Mouse (Mus musculus) liver, embryonic 16.5 days (tissue): ENCODE measurements around the gene Pptc7. TPM values are rescaled to one million over a fixed set of nuclear protein-coding genes. Genes with fewer than 3 reads are reported as not detected.
"Not testable (repeated sequence)": the region's sequence is repeated elsewhere in the genome, so short reads cannot be mapped to it uniquely, and the experiment has no call there.

Experiments used
- ATAC-seq: fragments of 200-750 bp; cut with Nextera tagmentation; 2 replicates; pipeline ENCODE4 v1.8.0; 2017; ENCODE audit warnings: low read depth, mild to moderate bottlenecking, moderate number of reproducible peaks, moderate library complexity
- H3K27ac ChIP-seq: fragments of 300-500 bp; sonication (generic); 2 replicates; pipeline ENCODE4 v1.5.1; 2014; ENCODE audit warnings: mild to moderate bottlenecking, low read length
- H3K27me3 ChIP-seq: fragments of 300-500 bp; sonication (generic); 2 replicates; pipeline ENCODE4 v1.6.1; 2014; ENCODE audit warnings: low read depth, low read length, mixed read lengths; ENCODE audit not compliant: control insufficient read depth, insufficient read depth
- H3K36me3 ChIP-seq: fragments of 300-500 bp; sonication (generic); 2 replicates; pipeline ENCODE4 v1.6.1; 2014; ENCODE audit warnings: mild to moderate bottlenecking; ENCODE audit not compliant: control insufficient read depth, insufficient read depth
- H3K4me1 ChIP-seq: fragments of 300-500 bp; sonication (generic); 2 replicates; pipeline ENCODE4 v1.6.1; 2014; ENCODE audit warnings: low read depth, low read length, mixed read lengths; ENCODE audit not compliant: control insufficient read depth
- H3K4me2 ChIP-seq: fragments of 300-500 bp; sonication (generic); 2 replicates; pipeline ENCODE4 v1.6.1; 2014; ENCODE audit warnings: low read depth, low read length, mixed read lengths
- H3K4me3 ChIP-seq: fragments of 300-500 bp; sonication (generic); 2 replicates; pipeline ENCODE4 v1.5.1; 2014; ENCODE audit warnings: low read depth, mild to moderate bottlenecking, low read length
- H3K9ac ChIP-seq: fragments of 300-500 bp; sonication (generic); 2 replicates; pipeline ENCODE4 v1.6.1; 2014; ENCODE audit warnings: low read depth, low read length
- H3K9me3 ChIP-seq: fragments of 300-500 bp; sonication (generic); replicated peaks from 2 replicates; pipeline ENCODE4 v1.6.1; 2016; ENCODE audit warnings: low read length; ENCODE audit not compliant: control insufficient read depth
- WGBS: fragments of 180-500 bp; shearing (Covaris S2); extraction: QIAGEN DNeasy Blood & Tissue Kit; methylation state at CpG from one replicate; pipeline ENCODE4 v1.1.7; 2014; ENCODE audit not compliant: insufficient replicate concordance; 5-methylcytosine and 5-hydroxymethylcytosine counted together
- polyA plus RNA-seq: library from polyadenylated mRNA; unstranded; fragments of >200 nt; fragmentation: Nextera tagmentation; extraction: Ambion mirVana; gene quantifications from 2 replicates; pipeline ENCODE4 v1.2.1, GENCODE M21; 2015

Gene Pptc7
- polyA plus RNA-seq, 1 experiment from 2014 or later, result 4.1 TPM

DNA sequence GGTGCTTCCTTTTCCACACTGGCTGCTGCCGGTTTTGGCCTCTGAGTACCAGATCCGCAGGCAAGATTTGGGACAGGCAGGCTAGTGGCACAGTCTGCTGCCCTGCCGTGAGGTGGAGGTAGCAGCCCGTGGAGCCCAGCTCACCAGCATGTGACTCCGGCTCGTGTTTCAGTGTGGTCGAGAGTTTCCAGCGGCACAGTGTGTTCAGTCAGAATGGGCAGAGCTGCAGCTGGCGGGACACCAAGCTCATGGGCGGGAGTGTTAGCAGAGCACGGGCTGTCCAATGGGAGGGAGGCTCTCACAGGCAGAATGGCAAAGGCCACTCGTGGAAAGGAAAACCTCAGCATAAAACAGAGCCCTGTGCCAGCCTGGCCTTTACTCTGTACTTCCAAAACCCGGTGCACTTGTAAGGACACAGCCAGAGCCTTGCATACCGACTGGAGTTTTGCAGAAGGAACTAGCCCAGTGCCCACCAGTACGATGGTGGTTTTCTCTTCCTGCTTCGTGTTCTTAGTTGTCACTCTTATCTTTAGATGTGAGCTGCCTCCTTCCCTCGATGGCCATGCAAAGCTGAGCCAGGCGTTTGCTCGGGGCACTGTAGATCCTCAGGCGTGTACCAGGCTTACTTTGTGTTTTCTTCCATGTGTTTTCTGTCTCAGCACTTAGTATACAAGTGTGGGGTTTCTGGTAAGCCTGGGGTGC lies 31.0 kb downstream of the Pptc7 start:
- no peaks in the 10 kb centered on the region for H3K9me3 ChIP-seq
- H3K4me3 ChIP-seq, result peak overlapping the region; percentile 21; the same call in 1 of the 2 replicates
- H3K27ac ChIP-seq, result peak overlapping the region; percentile 5; the same call in 1 of the 2 replicates
- H3K9ac ChIP-seq, result peak overlapping the region; percentile 12; the same call in 1 of the 2 replicates
- H3K4me2 ChIP-seq, result peak overlapping the region; percentile 33
- H3K27me3 ChIP-seq, result no peaks in the 10 kb centered on the region
- peaks cover 14% of the 10 kb centered on the region for H3K4me1 ChIP-seq
- H3K36me3 ChIP-seq, result peaks cover 5% of the 10 kb centered on the region
- peak; percentile 70 for ATAC-seq
- WGBS, result 17% methylated on average over 20 of the region's 20 CpGs

DNA sequence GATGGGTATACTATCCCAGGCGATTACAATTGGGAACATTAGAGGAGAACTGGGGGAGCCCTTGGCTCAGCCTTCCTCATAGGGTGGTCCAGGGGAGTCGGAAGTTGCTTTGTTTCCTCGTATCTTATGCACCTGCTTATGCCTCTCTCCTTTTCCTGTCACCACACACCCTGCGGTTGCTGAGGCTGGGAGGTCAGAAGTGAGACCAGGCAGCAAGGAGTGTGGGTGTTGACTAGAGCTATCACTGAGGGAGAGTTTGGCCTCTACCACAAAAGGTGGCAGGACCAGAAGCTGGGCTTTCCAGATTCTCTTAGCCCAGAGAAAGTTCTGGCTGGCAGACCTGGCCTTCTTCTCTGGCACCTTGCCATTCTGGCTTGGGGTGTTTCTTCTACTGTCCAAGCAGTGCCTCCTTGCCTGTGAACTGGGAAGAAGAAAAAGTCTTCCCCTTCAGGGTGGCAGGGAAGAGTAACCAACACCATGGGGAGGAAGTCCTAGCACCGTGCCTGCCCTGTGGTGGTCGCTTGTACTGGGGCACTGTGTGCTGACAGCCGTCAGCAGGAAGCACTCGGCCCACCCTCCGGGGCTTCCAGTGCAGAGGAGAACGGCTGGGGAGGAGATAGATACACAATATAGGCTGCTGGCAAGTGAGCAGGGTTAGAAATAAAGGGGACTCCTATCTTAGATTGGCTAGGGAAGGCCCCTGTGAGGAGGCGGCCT lies 33.3 kb downstream of the Pptc7 start:
- Histone ChIP-seq H3K9ac (no peak overlapping the region), H3K4me2 (no peak overlapping the region), H3K4me1 (peaks cover 14% of the 10 kb centered on the region), H3K9me3 (no peaks in the 10 kb centered on the region), H3K27me3 (no peaks in the 10 kb centered on the region), H3K4me3 (no peak overlapping the region), H3K27ac (no peak overlapping the region), H3K36me3 (peaks cover 12% of the 10 kb centered on the region)
- 43% methylated on average over 11 of the region's 11 CpGs for WGBS
- no peak for ATAC-seq

DNA sequence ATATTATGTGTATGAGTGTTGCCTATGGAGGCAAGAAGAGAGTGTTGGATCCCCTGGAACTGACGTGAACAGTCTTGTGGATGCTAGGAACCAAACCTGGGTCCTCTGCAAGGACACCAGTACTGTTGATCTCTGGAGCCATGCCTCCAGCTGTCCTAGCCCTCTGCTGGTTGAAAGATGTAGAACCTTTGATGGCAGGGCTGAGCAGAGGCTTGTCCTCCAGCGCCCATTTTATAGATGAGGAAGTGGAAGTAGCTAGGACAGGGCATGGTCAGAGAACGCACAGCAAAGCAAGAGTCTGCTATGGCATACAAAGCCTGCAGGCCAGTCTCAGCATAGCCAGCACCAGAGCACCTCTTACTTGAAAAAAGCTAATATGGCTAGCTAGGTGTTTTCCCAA lies 33.9 kb downstream of the Pptc7 start:
- Histone ChIP-seq H3K9ac (no peak overlapping the region), H3K4me2 (no peak overlapping the region), H3K36me3 (peaks cover 9% of the 10 kb centered on the region), H3K27ac (no peak overlapping the region), H3K9me3 (no peaks in the 10 kb centered on the region), H3K4me3 (no peak overlapping the region), H3K27me3 (no peaks in the 10 kb centered on the region), H3K4me1 (peaks cover 14% of the 10 kb centered on the region)
- no peak for ATAC-seq
- 51% methylated on average over 3 of the region's 3 CpGs for WGBS

DNA sequence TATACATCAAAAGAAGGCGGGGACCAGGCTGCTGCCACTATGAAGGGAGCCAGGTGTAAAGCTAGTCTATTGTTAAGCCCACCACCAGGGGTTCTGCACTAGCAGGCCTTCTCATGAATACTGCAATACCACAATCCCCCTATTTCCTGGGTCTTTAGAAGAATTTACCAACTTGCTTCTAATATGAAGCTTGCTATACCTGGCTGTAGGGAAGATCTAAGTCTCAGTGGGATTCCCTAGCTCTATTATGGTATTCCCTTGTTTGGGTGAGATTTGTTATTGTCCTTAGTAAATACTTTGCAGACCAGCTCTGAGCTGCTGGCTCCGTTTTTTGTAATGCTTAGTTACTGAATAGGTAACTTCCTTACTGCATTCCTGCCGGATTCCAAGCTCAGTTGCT lies 34.8 kb downstream of the Pptc7 start:
- not testable (repeated sequence) for ATAC-seq, H3K27me3 ChIP-seq, H3K4me2 ChIP-seq, H3K4me3 ChIP-seq, H3K27ac ChIP-seq, H3K9me3 ChIP-seq, H3K9ac ChIP-seq, H3K36me3 ChIP-seq
- H3K4me1 ChIP-seq, result peaks cover 14% of the 10 kb centered on the region
- 81% methylated on average over 3 of the region's 3 CpGs for WGBS

DNA sequence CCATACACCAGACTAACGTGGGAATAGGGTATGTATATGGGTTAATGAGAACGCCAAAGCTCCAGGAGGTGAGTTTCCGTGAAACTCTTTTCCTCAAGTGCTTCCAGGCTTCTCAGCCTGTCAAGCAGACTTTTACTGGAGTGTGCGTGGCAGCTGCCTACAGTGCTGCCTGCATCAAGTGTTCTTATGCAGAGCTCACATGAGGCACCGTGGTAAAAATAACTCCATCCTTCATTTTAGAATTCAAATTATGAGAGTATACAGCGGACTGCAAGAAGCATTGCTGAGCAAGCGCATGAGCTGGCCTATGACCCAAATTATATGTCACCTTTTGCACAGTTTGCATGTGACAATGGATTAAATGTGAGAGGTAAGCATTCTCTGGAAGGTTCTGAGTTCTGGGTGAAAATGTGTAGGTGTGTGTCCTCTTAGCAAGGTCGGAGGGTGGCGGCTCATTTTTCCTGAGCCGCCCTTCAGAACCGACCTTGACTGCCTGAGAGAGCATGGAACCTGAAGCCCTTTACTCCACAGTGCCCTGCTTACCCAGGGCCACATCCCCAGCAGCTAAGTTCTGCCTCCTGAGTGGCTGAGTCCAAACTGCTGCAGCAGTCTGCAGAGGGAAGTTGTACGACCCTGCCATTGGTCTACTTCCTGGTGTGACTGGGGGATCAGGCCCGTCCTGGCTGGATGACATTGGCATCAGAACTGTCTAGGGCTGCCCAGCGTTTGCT lies 35.5 kb downstream of the Pptc7 start:
- Histone ChIP-seq H3K4me3 (no peak overlapping the region), H3K4me2 (no peak overlapping the region), H3K36me3 (peaks cover 9% of the 10 kb centered on the region), H3K27ac (no peak overlapping the region), H3K4me1 (peaks cover 12% of the 10 kb centered on the region), H3K27me3 (no peaks in the 10 kb centered on the region), H3K9ac (no peak overlapping the region), H3K9me3 (no peaks in the 10 kb centered on the region)
- ATAC-seq, result no peak
- WGBS, result 76% methylated on average over 14 of the region's 14 CpGs

DNA sequence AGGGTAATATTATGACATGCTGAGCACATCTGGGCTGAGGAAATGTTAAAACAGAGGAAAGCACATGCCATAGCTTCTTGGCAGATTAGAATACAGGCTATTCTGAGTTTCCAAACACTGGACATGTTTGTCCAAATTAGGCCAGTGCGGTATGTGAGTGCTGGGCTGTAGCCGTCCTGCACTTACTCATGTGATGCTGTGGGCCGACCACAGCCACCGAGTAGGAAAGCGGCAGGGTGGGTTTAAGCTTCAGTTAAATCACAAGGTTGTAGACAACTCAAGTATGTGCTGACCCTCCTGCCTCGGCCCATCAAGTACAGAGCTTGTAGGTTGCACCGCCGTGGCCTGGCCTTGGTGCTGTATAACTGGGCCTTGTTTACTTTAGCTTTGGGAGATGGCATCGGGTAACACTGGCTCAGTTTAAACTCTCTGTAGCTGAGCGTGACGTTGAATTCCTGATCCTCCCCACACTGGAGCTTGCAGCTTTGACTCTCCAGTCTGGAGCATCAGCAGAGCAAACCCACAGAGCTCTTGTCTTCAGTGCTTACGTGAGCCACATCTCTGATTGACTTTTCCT lies 36.1 kb downstream of the Pptc7 start:
- H3K4me2 ChIP-seq, result no peak overlapping the region
- H3K9ac ChIP-seq, result no peak overlapping the region
- no peak overlapping the region for H3K4me3 ChIP-seq
- no peaks in the 10 kb centered on the region for H3K27me3 ChIP-seq
- no peak overlapping the region for H3K27ac ChIP-seq
- no peaks in the 10 kb centered on the region for H3K9me3 ChIP-seq
- ATAC-seq, result no peak
- peaks cover 6% of the 10 kb centered on the region for H3K4me1 ChIP-seq
- 69% methylated on average over 12 of the region's 12 CpGs for WGBS
- H3K36me3 ChIP-seq, result peaks cover 12% of the 10 kb centered on the region

DNA sequence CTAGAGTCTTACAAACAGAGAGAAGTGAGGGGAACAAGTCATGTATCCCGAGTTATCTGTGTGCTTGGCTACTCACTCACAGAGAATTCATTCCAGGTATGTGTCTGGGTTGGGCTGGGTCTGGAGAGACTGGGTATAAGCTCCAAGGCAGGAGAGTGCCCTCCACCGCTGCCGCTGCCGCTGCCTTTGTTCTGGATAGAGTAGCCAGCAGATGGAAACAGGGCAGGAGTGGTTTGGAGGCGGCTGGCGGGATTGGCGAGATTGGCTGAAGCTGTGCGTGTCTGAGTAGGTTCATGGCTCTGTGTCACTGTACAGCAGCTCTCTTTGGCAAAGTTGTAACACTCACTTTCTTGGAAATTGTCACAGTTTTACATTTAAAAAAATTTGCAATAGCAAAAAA lies 39.4 kb downstream of the Pptc7 start:
- 86% methylated on average over 8 of the region's 8 CpGs for WGBS
- Histone ChIP-seq H3K4me3 (no peak overlapping the region), H3K9ac (no peak overlapping the region), H3K4me1 (no peaks in the 10 kb centered on the region), H3K36me3 (peaks cover 14% of the 10 kb centered on the region), H3K27ac (no peak overlapping the region), H3K4me2 (no peak overlapping the region), H3K27me3 (no peaks in the 10 kb centered on the region), H3K9me3 (no peaks in the 10 kb centered on the region)
- ATAC-seq, result no peak

DNA sequence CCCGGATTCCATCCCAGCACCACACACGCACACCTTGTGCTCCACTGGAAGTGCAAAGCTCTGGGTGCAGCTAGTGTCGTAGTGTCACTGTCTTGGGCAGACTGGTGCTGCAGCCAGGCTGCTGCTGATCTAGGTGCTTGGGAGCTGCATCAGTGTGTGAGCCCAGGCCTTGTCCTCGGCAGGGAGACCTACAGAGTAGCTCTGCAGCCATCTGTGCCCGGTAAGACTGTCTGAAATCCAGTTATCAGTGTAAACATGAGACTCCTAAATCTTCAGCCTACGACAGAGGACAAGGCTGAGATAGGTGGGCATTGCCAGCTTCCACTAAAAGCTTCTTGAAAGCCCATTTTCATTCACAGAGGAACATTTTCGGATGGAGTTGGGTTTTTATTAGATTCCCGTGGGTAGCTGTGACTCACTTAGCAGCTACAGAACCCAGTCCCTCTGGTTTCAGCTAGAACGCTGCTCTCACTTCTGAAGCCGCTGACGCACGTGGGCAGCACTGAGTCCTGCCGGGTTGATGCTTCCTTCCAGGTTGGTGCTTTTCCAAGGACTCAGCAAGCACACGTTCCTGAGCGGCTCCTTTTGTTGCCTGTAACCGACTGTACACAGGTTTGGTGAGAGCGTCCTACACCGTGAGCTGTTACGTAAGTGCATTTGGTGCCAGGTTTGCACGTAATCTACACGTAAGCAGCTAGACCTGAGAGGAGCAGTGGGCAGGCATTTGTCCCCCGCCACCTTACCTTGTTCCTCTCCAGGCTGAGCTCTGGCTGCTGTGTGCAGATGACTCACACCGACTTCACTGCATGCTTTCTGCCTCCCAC lies 40.7 kb downstream of the Pptc7 start:
- ATAC-seq, result no peak
- no peak overlapping the region for H3K27ac ChIP-seq

More for the DNA sequence above, 40.7 kb downstream of the Pptc7 start:
- Histone ChIP-seq H3K9me3 (no peaks in the 10 kb centered on the region), H3K4me1 (no peaks in the 10 kb centered on the region), H3K4me3 (no peak overlapping the region), H3K9ac (no peak overlapping the region), H3K4me2 (no peak overlapping the region), H3K27me3 (no peaks in the 10 kb centered on the region), H3K36me3 (peaks cover 14% of the 10 kb centered on the region)
- WGBS, result 84% methylated on average over 23 of the region's 23 CpGs
